ENCODE assay signal across 11 mouse cellular contexts in genomic region chr9:118975211-118975671, GRCm38 (mm10). TPM values are rescaled to one million over a fixed set of nuclear protein-coding genes. Genes with fewer than 3 reads are reported as not detected.
DNase-seq lines count a peak whose midpoint lies in the region; ATAC-seq lines count a peak whose summit lies in the region.
"Had no signal": no experiment of that assay in that cellular context is flagged by ENCODE, and none has a peak within 500 bp of the region (broad histone marks: within the 10 kb centered on the region; RNA-seq: fewer than 3 reads in every experiment).

No protein-coding gene starts in this region.

- no peak for DNase-seq in heart, postnatal 36 days
- peak; percentile 53 for DNase-seq in embryonic facial prominence, embryonic 11.5 days (ENCODE audit: low spot score)
- peak; percentile 59 for DNase-seq in lung, postnatal 10 days
- DNase-seq in left cerebral cortex, postnatal 14 days (ENCODE audit: low spot score in 2 of 2) = no peak
- DNase-seq in adrenal gland, postnatal 4 days (ENCODE audit: low spot score in 2 of 2) = no peak
- DNase-seq in frontal cortex, adult 2 months (ENCODE audit: extremely low spot score in 1 of 2, low spot score in 1 of 2) = no peak

- H3K27me3 ChIP-seq in heart, embryonic 15.5 days = no peaks in the 10 kb centered on the region
- H3K27me3 ChIP-seq in embryonic facial prominence, embryonic 11.5 days (ENCODE audit: control insufficient read depth, insufficient read depth, low read length) = no peaks in the 10 kb centered on the region
- no peaks in the 10 kb centered on the region for H3K27me3 ChIP-seq in kidney, embryonic 14.5 days (ENCODE audit: control insufficient read depth, insufficient read depth, low read length)
- H3K27me3 ChIP-seq: neural tube, embryonic 13.5 days had no signal

- peak overlapping the region; percentile 11; the same call in 1 of the 2 replicates for H3K4me2 ChIP-seq in heart, embryonic 15.5 days
- H3K4me2 ChIP-seq in embryonic facial prominence, embryonic 11.5 days (ENCODE audit: low read depth, low read length) = no peak overlapping the region
- H3K4me2 ChIP-seq in kidney, embryonic 14.5 days (replicated peaks; ENCODE audit: low read depth, low read length) = peak overlapping the region; percentile 13
- H3K4me2 ChIP-seq: neural tube, embryonic 13.5 days had no signal

- H3K4me1 ChIP-seq in heart, embryonic 15.5 days (replicated peaks) = peaks cover 53% of the 10 kb centered on the region
- H3K4me1 ChIP-seq in embryonic facial prominence, embryonic 11.5 days (ENCODE audit: control insufficient read depth, insufficient read depth, low read length) = peaks cover 7% of the 10 kb centered on the region
- peaks cover 44% of the 10 kb centered on the region for H3K4me1 ChIP-seq in kidney, embryonic 14.5 days (ENCODE audit: control insufficient read depth, insufficient read depth, low read length)

- WGBS in heart, embryonic 15.5 days = 34% methylated on average over 11 of the region's 11 CpGs
- 34% methylated on average over 11 of the region's 11 CpGs for WGBS in embryonic facial prominence, embryonic 11.5 days
- WGBS in kidney, embryonic 14.5 days = 27% methylated on average over 11 of the region's 11 CpGs

- no peaks in the 10 kb centered on the region for H3K36me3 ChIP-seq in heart, embryonic 15.5 days
- H3K36me3 ChIP-seq in embryonic facial prominence, embryonic 11.5 days (replicated peaks; ENCODE audit: control insufficient read depth, insufficient read depth, low read depth, low read length) = no peaks in the 10 kb centered on the region
- H3K36me3 ChIP-seq in kidney, embryonic 14.5 days (ENCODE audit: control insufficient read depth, insufficient read depth, low read length) = peaks cover 3% of the 10 kb centered on the region; the same call in 1 of the 2 replicates
- H3K36me3 ChIP-seq: G1E; neural tube, embryonic 13.5 days had no signal

- 0 out of 2 replicates have a peak overlapping the region, but pooled peaks have one; percentile 1 for H3K9ac ChIP-seq in heart, embryonic 15.5 days
- H3K9ac ChIP-seq in embryonic facial prominence, embryonic 11.5 days (replicated peaks; ENCODE audit: low read length) = no peak overlapping the region
- H3K9ac ChIP-seq in kidney, embryonic 14.5 days (ENCODE audit: low read depth, low read length) = no peak overlapping the region

- no peak for ATAC-seq in heart, embryonic 15.5 days (replicated peaks; ENCODE audit: insufficient number of reproducible peaks, insufficient read depth, low FRiP score, low read depth)
- peak; percentile 50 for ATAC-seq in embryonic facial prominence, embryonic 11.5 days (replicated peaks; ENCODE audit: insufficient number of reproducible peaks, low FRiP score, low TSS enrichment, low read depth)
- ATAC-seq in kidney, embryonic 14.5 days (ENCODE audit: low FRiP score, low TSS enrichment) = peak; percentile 71

- intact Hi-C loops in heart, postnatal 36 days (cut with DNase I) = no loop called here
- intact Hi-C loops in left cerebral cortex, postnatal 14 days (cut with DNase I) = no loop called here

- no peak overlapping the region for H3K4me3 ChIP-seq in heart, embryonic 15.5 days
- H3K4me3 ChIP-seq in embryonic facial prominence, embryonic 11.5 days (ENCODE audit: low read depth, low read length) = no peak overlapping the region
- H3K4me3 ChIP-seq in kidney, embryonic 14.5 days (ENCODE audit: low read length) = no peak overlapping the region
- H3K4me3 ChIP-seq: erythroblast, embryonic 14.5 days; neural tube, embryonic 13.5 days had no signal

- peak overlapping the region; percentile 76 for H3K27ac ChIP-seq in heart, embryonic 15.5 days
- peak overlapping the region; percentile 60 for H3K27ac ChIP-seq in embryonic facial prominence, embryonic 11.5 days (replicated peaks; ENCODE audit: low read depth, low read length)
- H3K27ac ChIP-seq in kidney, embryonic 14.5 days (ENCODE audit: low read depth, low read length) = peak overlapping the region; percentile 85; the same call in 1 of the 2 replicates

- H3K9me3 ChIP-seq in heart, embryonic 15.5 days (replicated peaks) = no peaks in the 10 kb centered on the region
- no peaks in the 10 kb centered on the region for H3K9me3 ChIP-seq in embryonic facial prominence, embryonic 11.5 days (replicated peaks; ENCODE audit: control insufficient read depth, low read length)
- no peaks in the 10 kb centered on the region for H3K9me3 ChIP-seq in kidney, embryonic 14.5 days (ENCODE audit: control insufficient read depth, low read length)
- H3K9me3 ChIP-seq: neural tube, embryonic 13.5 days had no signal

RNA-seq across cellular contexts. Expression of gene Ctdspl, which starts 49.0 kb away (rescaled TPM):
- polyA plus RNA-seq in heart, embryonic 15.5 days (2015; fragmentation: Nextera tagmentation; extraction: Ambion mirVana) = 7.1 and 8.9 TPM in 2 replicates
- total RNA-seq in heart, postnatal 36 days (2021) = 10 to 100 TPM; 11.2 to 11.3 TPM
- polyA plus RNA-seq in embryonic facial prominence, embryonic 11.5 days (2014; fragmentation: Nextera tagmentation; extraction: Ambion mirVana) = 10.0 and 12.8 TPM in 2 replicates
- polyA plus RNA-seq in kidney, embryonic 14.5 days (2014; fragmentation: Nextera tagmentation; extraction: Ambion mirVana) = 25.3 and 31.2 TPM in 2 replicates
- total RNA-seq in left cerebral cortex, postnatal 14 days (2021) = 10 to 100 TPM; 31.5 to 36.6 TPM
- total RNA-seq in adrenal gland, postnatal 4 days (2021) = 10 to 100 TPM; 32.5 to 37.4 TPM
- polyA plus RNA-seq in frontal cortex, adult 2 months (2012; rRNA removed) = 30.1 and 33.7 TPM in 2 replicates
- polyA plus RNA-seq: G1E had no signal

Comparison
In these comparisons a context has a peak if more than half of its experiments do, and no peak if none do; other contexts are left out.
1. DNase-seq: peak in embryonic facial prominence, embryonic 11.5 days (single experiment) and lung, postnatal 10 days (single experiment); none in heart, postnatal 36 days (0 of 2), left cerebral cortex, postnatal 14 days (0 of 2), adrenal gland, postnatal 4 days (0 of 2) and frontal cortex, adult 2 months (0 of 2).
2. Peak in every context shown above with its lines, with median percentiles within 50 percentile points of each other: H3K27ac ChIP-seq.